8 mouse cellular contexts compared by ENCODE assay signal in genomic region chr13:60176136-60176775, GRCm38 (mm10). TPM values are rescaled to one million over a fixed set of nuclear protein-coding genes. Genes with fewer than 3 reads are reported as not detected.
DNase-seq lines count a peak whose midpoint lies in the region; ATAC-seq and TF ChIP-seq lines count a peak whose summit lies in the region.

No protein-coding gene starts in this region.

- H3K36me3 ChIP-seq in ES-E14 (ENCODE audit: control insufficient read depth, insufficient read depth, low read length, poor library complexity, severe bottlenecking): no peaks in the 10 kb centered on the region
- H3K36me3 ChIP-seq in forebrain, embryonic 16.5 days (ENCODE audit: control insufficient read depth, insufficient read depth): no peaks in the 10 kb centered on the region

- no peaks in the 10 kb centered on the region for H3K9me3 ChIP-seq in ES-E14 (ENCODE audit: control insufficient read depth, insufficient read depth, low read depth, low read length)
- H3K9me3 ChIP-seq in forebrain, embryonic 16.5 days (ENCODE audit: control insufficient read depth, low read length): no peaks in the 10 kb centered on the region

- H3K4me2 ChIP-seq in forebrain, embryonic 16.5 days (ENCODE audit: low read length): peak overlapping the region; percentile 81

- in situ Hi-C loops in ES-E14 (cut with MboI; ENCODE audit: low sequenced_read_pairs in 2 of 2, unreplicated experiment in 2 of 2): no loop called here

- WGBS in forebrain, embryonic 16.5 days: under 1% methylated on average over 81 of the region's 82 CpGs

- peak overlapping the region; percentile 76 to 95 for H3K4me3 ChIP-seq in ES-E14 (ENCODE audit: insufficient read depth in 1 of 2, low read depth in 1 of 2, low read length in 2 of 2, poor library complexity in 1 of 2, severe bottlenecking in 1 of 2)
- peak overlapping the region; percentile 78 for H3K4me3 ChIP-seq in forebrain, embryonic 16.5 days (replicated peaks; ENCODE audit: low read length)

- peak; percentile 61 for ATAC-seq in forebrain, embryonic 16.5 days
- no peak for ATAC-seq in CD4-positive, CD25-positive, alpha-beta regulatory T cell, adult 4 months

- peaks cover 3 to 6% of the 10 kb centered on the region in 2 experiments; a peak in 2 of 4 replicates for H3K4me1 ChIP-seq in ES-E14 (ENCODE audit: control insufficient read depth in 2 of 2, insufficient read depth in 2 of 2, low read length in 2 of 2, poor library complexity in 1 of 2)
- peaks cover 25% of the 10 kb centered on the region for H3K4me1 ChIP-seq in forebrain, embryonic 16.5 days (replicated peaks; ENCODE audit: control insufficient read depth, insufficient read depth, low read length)

- DNase-seq in ES-E14 (ENCODE audit: low read depth, low spot score): no peak
- peak; percentile 83 for DNase-seq in adrenal gland, postnatal 14 days
- DNase-seq in heart, postnatal 4 days: peak; percentile 76
- DNase-seq in layer of hippocampus, postnatal 25 days (ENCODE audit: extremely low spot score in 1 of 2, low spot score in 1 of 2): peak; percentile 44 to 54
- peak; percentile 58 to 81 for DNase-seq in lung, postnatal 4 days
- peak; percentile 72 for DNase-seq in right cerebral cortex, postnatal 25 days

- H3K9ac ChIP-seq in ES-E14 (ENCODE audit: insufficient read depth, low read depth, low read length, poor library complexity, severe bottlenecking): peak overlapping the region; percentile 81
- H3K9ac ChIP-seq in forebrain, embryonic 16.5 days (replicated peaks; ENCODE audit: low read depth, low read length): peak overlapping the region; percentile 87

- H3K27ac ChIP-seq in ES-E14 (ENCODE audit: insufficient read depth, low read depth, low read length, poor library complexity, severe bottlenecking): no peak overlapping the region
- H3K27ac ChIP-seq in forebrain, embryonic 16.5 days (ENCODE audit: low read length): peak overlapping the region; percentile 89

- H3K27me3 ChIP-seq in forebrain, embryonic 16.5 days (replicated peaks; ENCODE audit: control insufficient read depth, insufficient read depth, low read length): peaks cover 5% of the 10 kb centered on the region

TF ChIP-seq in ES-E14, 5 proteins besides CTCF, POLR2A, EP300 and RAD21:
- TF ChIP-seq ZNF384 (IDR thresholded peaks at IDR 0.05; ENCODE audit: low read depth, low read length) (no peak), HCFC1 (IDR thresholded peaks at IDR 0.05; ENCODE audit: borderline replicate concordance, insufficient read depth, low read length) (no peak), MAFK (IDR thresholded peaks at IDR 0.05; ENCODE audit: insufficient read depth, low read depth, low read length) (no peak), CHD2 (IDR thresholded peaks at IDR 0.05; ENCODE audit: low read depth, low read length) (no peak), ZC3H11A (IDR thresholded peaks at IDR 0.05; ENCODE audit: borderline replicate concordance, low read depth, low read length) (no peak)
TF ChIP-seq in ES-E14: peak in this region for 0.

RNA-seq across cellular contexts. Expression of gene Gas1, which starts 0.9 kb away (rescaled TPM):
- total RNA-seq in ES-E14 (2012; rRNA removed): 1.9 and 3.0 TPM in 2 replicates
- total RNA-seq in adrenal gland, postnatal 14 days (2021): 48.4 and 52.2 TPM in 2 replicates
- polyA plus RNA-seq in forebrain, embryonic 16.5 days (2015; fragmentation: Nextera tagmentation; extraction: Ambion mirVana): 18.8 and 26.2 TPM in 2 replicates
- total RNA-seq in heart, postnatal 4 days (2021): 10 to 100 TPM; 53.5 to 56.8 TPM
- 10 to 100 TPM; 12.3 to 13.7 TPM for total RNA-seq in layer of hippocampus, postnatal 25 days (2021)
- polyA plus RNA-seq in CD4-positive, CD25-positive, alpha-beta regulatory T cell, adult 4 months (2017; shearing (Covaris generic)): not detected
